Mouse (Mus musculus) spleen, embryonic (tissue): ENCODE results near the gene Pigb.

Source experiments
- CTCF ChIA-PET: fragments of 350-600 bp; sonication (Branson Sonifier 250); formaldehyde crosslinking; loops from one replicate; lab custom pipeline; 2022; lab: Charles Lee

Pigb gene

GRCm38 (mm10) chr9:72996167-72996566, 44.0 kb downstream of the Pigb start:
- CTCF ChIA-PET = interaction anchor here (0.6 to 1.0 kb wide), 2 partner anchors 22 to 128 kb away, joined by 3 read pairs; no protein-coding TSS in a partner anchor

DNA sequence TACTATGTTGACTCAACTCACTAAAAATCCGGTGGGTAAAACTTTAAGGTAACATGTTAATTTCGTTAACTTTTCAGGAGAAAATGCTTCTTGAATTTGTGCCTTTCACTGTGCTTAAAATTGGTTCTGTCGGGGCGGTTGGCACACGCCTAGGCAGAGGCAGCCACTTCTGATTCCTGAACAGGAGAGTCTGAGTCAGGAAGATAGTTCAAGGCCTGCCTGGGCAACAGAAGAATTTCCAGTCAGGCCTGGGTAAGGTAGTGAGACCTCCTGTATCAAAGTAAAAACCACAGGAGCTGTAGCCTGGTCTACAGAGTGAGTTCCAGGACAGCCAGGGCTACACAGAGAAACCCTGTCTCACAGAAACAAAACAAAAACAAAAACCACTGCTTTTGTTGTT, 47.6 kb downstream of the Pigb start:
- CTCF ChIA-PET = interaction anchor here (0.7 kb wide), 1 partner anchor 140 kb away, joined by 5 read pairs; no protein-coding TSS in a partner anchor

DNA sequence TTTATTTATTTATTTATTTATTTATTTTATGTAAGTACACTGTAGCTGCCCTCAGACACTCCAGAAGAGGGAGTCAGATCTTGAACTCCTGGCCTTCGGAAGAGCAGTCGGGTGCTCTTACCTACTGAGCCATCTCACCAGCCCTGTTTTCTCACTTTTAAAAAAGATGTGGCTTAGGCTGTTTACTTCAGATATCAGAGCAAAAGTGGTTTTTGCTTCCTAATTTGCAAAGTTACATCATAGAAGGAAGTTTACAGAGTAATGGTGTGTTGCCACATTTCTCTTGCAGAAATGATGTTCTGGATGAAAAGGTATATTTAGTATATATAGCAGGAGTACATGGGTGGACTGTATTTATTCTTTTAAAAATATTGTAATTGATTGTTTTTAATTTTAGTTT, 48.8 kb downstream of the Pigb start:
- CTCF ChIA-PET = no interaction called here

- CTCF ChIA-PET = no interaction called here
These were observed 51.5 kb downstream of the Pigb start for GRCm38 (mm10) chr9:72988706-72989105.

DNA sequence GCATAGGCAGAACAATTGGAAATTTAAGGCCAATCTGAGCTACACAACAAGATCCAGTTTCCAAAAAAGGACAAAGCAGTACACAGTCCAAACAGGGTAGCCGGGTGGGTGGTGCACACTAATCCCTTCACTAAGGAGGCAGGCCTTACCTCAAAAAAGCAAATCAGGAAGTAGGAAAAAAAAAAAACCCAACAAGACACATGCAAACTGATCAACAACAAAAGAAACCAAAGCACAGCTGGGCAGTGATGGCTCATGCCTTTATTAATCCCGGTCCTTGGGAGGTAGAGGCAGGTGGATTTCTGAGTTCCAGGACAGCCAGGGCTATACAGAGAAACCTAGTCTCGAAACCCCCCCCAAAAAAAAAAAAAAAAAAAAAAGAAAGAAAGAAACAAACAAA, 52.5 kb downstream of the Pigb start:
- CTCF ChIA-PET = interaction anchor here (0.7 kb wide), 2 partner anchors 49 to 236 kb away, joined by 3 to 7 read pairs; no protein-coding TSS in a partner anchor

- CTCF ChIA-PET = interaction anchor here (0.5 to 0.8 kb wide), 2 partner anchors 22 to 24 kb away, joined by 3 to 4 read pairs; no protein-coding TSS in a partner anchor
These were observed 54.6 kb downstream of the Pigb start, which contains the start of the genes Ccpg1os and Ccpg1 for GRCm38 (mm10) chr9:72985250-72986220. Ccpg1os (minus strand) TSS chr9:72985382. Ccpg1 (plus strand) TSS chr9:72985429.

DNA sequence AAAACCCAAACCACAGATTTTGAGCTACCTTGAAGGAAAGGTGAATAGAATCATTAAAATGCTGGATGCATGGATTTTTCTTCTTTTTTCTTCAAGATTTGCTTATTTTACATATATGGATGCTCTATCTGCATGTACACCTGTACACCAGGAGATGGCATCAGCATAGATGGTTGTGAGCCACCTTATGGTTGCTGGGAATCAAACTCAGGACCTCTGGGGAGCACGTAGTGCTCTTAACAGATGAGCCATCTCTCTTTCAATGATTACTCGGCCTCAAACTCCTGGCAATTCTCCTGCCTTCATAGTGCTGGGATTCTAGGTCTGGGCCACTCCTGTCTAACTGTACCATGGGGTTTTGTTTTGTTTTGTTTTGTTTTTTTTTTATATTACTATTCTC, 57.1 kb downstream of the Pigb start:
- CTCF ChIA-PET = no interaction called here

- CTCF ChIA-PET = interaction anchor here (0.6 kb wide), 1 partner anchor 504 kb away, joined by 6 read pairs; no protein-coding TSS in a partner anchor
These were observed 64.9 kb downstream of the Pigb start for GRCm38 (mm10) chr9:72975242-72975641.

DNA sequence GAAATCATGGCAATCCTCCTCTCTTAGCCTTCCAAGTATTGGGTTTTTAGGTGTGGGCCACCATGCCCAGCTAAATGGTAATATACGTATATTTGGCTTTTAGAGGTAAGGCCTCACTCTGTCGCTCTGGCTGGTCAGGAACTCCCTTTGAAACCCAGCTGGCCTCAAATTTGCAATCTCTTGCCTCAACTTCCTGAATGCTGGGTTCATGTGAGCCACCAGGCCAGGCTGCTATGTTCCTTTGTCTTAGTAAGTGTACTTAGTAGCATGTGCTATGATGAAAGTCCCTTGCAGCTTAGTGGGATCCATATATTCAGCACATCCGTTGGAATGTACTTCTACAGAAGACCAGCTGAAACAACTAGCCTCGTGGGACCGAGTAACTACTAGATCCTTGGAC, 65.4 kb downstream of the Pigb start:
- CTCF ChIA-PET = no interaction called here

DNA sequence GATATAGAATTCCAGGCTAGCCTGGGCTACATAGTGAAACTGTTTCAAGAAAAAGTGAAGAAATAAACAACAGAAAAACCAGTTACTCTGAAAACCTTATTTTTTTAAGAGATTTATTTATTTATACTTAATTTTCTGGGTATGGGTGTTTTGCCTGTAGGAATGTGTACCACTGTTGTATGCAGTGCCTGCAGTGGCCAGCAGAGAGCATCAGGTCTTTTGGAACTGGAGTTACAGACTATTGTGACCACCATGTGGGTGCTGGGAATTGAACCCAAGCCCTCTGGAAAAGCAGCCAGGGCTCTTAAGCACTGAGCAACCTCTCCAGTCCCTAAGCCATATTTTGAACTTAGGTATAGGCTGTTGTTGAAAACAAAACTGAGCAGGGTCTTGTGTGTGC, 67.2 kb downstream of the Pigb start:
- CTCF ChIA-PET = interaction anchor here (0.6 kb wide), 1 partner anchor 146 kb away, joined by 3 read pairs; no protein-coding TSS in a partner anchor

DNA sequence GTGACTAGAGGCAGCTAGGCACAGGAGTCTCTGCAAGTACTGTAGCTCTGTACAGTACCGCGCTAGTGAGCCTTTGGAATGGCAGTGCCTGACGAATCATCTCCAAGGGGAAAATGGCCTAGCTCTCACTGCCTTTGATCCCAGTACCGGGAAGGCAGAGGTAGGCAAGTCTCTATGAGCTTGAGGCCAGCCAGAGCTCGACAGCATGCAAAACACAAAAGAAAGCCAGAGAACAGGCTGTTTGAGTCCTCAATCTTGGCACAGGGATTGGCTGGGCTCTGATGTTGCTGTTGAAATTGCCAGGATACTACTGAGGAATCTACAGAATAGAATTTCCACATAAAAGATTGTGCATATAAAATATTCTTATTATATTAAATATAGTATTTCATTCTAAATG, 67.7 kb downstream of the Pigb start:
- CTCF ChIA-PET = interaction anchor here (0.6 kb wide), 1 partner anchor 147 kb away, joined by 3 read pairs; no protein-coding TSS in a partner anchor

DNA sequence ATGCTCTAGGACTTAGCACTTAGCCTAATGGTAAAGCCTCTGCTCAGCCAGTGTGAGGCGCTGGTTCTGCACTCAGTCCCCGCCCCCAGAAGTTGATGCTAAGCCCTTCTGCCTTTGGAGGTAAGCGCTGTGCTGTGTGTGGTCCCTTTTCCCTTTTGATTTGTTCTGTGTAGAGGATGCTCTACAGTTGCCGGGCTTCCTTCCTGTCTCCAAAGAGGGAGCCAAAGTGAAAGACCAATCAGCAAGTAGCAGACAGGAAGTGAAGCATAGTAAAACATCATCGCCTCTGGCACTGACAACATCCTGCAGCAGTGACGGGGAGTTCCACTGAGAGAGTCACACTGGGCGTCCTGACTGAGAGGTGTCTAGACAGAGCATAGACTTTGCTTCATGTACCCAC, 70.3 kb downstream of the Pigb start:
- CTCF ChIA-PET = no interaction called here

- CTCF ChIA-PET = interaction anchor here (1.3 kb wide), 1 partner anchor 10 kb away, joined by 3 read pairs; the partner anchor contains the start of genes Dyx1c1 and Gm44503
These were observed 71.7 kb downstream of the Pigb start for GRCm38 (mm10) chr9:72968349-72969061.

- CTCF ChIA-PET = interaction anchor here (0.9 kb wide), 1 partner anchor 23 kb away, joined by 4 read pairs; the partner anchor contains the start of genes Ccpg1 and Ccpg1os
These were observed 78.2 kb downstream of the Pigb start for GRCm38 (mm10) chr9:72961959-72962358.

- CTCF ChIA-PET = interaction anchor here (0.9 kb wide), 1 partner anchor 24 kb away, joined by 4 read pairs; the partner anchor contains the start of genes Ccpg1 and Ccpg1os
These were observed 78.8 kb downstream of the Pigb start for GRCm38 (mm10) chr9:72961346-72961745.

- CTCF ChIA-PET = interaction anchor here (0.6 to 1.2 kb wide), 3 partner anchors 10 to 1479 kb away, joined by 3 read pairs; no protein-coding TSS in a partner anchor
These were observed 81.4 kb downstream of the Pigb start, which contains the start of the genes Dyx1c1 and Gm44503 for GRCm38 (mm10) chr9:72958521-72959450. Dyx1c1 (plus strand) TSS chr9:72958785. Gm44503 (plus strand) TSS chr9:72958852.
